Mouse (Mus musculus) naive thymus-derived CD4-positive, alpha-beta T cell, adult 2 months (primary cell): ENCODE data around the gene Myo9a.
"Not testable (repeated sequence)": the region's sequence is repeated elsewhere in the genome, so short reads cannot be mapped to it uniquely, and the experiment has no call there.

Experiments
- DNase-seq: peaks from one replicate; pipeline ENCODE4 v3.0.0-alpha.2; 2011; ENCODE audit warnings: low read depth

The Myo9a gene

GRCm38 (mm10) chr9:59751066-59751581 lies 428 bp downstream of the Myo9a start:
- no peak for DNase-seq

GRCm38 (mm10) chr9:59751966-59752365 lies 1.3 kb downstream of the Myo9a start:
- peak; percentile 30 for DNase-seq

GRCm38 (mm10) chr9:59755199-59755598 lies 4.5 kb downstream of the Myo9a start:
- no peak for DNase-seq

- not testable (repeated sequence) for DNase-seq
These were observed 6.3 kb downstream of the Myo9a start for GRCm38 (mm10) chr9:59757016-59757415.

- peak; percentile 43 for DNase-seq
These were observed 9.8 kb downstream of the Myo9a start for GRCm38 (mm10) chr9:59760515-59760914.

GRCm38 (mm10) chr9:59766966-59767461 lies 16.3 kb downstream of the Myo9a start:
- not testable (repeated sequence) for DNase-seq

- DNase-seq: not testable (repeated sequence)
These were observed 55.5 kb downstream of the Myo9a start for GRCm38 (mm10) chr9:59806046-59806774.

- no peak for DNase-seq
These were observed 133.9 kb downstream of the Myo9a start for GRCm38 (mm10) chr9:59884551-59884950.

- DNase-seq: no peak
These were observed 152.7 kb downstream of the Myo9a start for GRCm38 (mm10) chr9:59903382-59903781.

- DNase-seq: no peak
These were observed 164.1 kb downstream of the Myo9a start for GRCm38 (mm10) chr9:59914761-59915160.

GRCm38 (mm10) chr9:59930248-59930647 lies 179.6 kb downstream of the Myo9a start:
- DNase-seq: no peak

GRCm38 (mm10) chr9:59935866-59936265 lies 185.2 kb downstream of the Myo9a start:
- peak; percentile 62 for DNase-seq

- no peak for DNase-seq
These were observed 187.8 kb downstream of the Myo9a start for GRCm38 (mm10) chr9:59938529-59938928.

- no peak for DNase-seq
These were observed 189.0 kb downstream of the Myo9a start for GRCm38 (mm10) chr9:59939691-59940090.

GRCm38 (mm10) chr9:59940913-59941884 lies 190.5 kb downstream of the Myo9a start:
- DNase-seq: peak; percentile 67

GRCm38 (mm10) chr9:59941885-59942350 lies 191.2 kb downstream of the Myo9a start:
- peak; percentile 94 for DNase-seq

GRCm38 (mm10) chr9:59942501-59943085 lies 191.9 kb downstream of the Myo9a start:
- DNase-seq: peak; percentile 51

GRCm38 (mm10) chr9:59943826-59944225 lies 193.1 kb downstream of the Myo9a start:
- DNase-seq: no peak

GRCm38 (mm10) chr9:59945241-59945640 lies 194.5 kb downstream of the Myo9a start:
- DNase-seq: no peak

GRCm38 (mm10) chr9:59947271-59947670 lies 196.6 kb downstream of the Myo9a start:
- no peak for DNase-seq

- no peak for DNase-seq
These were observed 197.5 kb downstream of the Myo9a start for GRCm38 (mm10) chr9:59948226-59948625.

- DNase-seq: no peak
These were observed 198.1 kb downstream of the Myo9a start for GRCm38 (mm10) chr9:59948691-59949250.
